Mouse (Mus musculus): ENCODE results near the gene Ankle2.

- TF ChIP-seq POLR2A (IDR thresholded peaks at IDR 0.05; ENCODE audit: insufficient read depth, low read depth, low read length) (no peak), CTCF (IDR thresholded peaks at IDR 0.05) (no peak)
Observed at GRCm38 (mm10) chr5:110216780-110217179, 14.0 kb upstream of the Ankle2 start.
